Mouse (Mus musculus) megakaryocyte, embryonic 14.5 days (primary cell): ENCODE results near the gene Vsig4.

ENCODE experiments used
- FLI1 ChIP-seq: IDR thresholded peaks from 2 replicates; pipeline ENCODE4 v1.6.1; 2012; ENCODE audit warnings: low read length, inconsistent platforms, mixed read lengths
- GATA1 ChIP-seq: IDR thresholded peaks from 3 replicates; pipeline ENCODE4 v1.6.1; 2012; ENCODE audit warnings: mixed read lengths, low read length, inconsistent platforms, borderline replicate concordance

GRCm38 (mm10) chrX:96256509-96256908 lies 36.7 kb downstream of the Vsig4 start:
- no peak for TF ChIP-seq GATA1
- TF ChIP-seq FLI1: no peak
